Mouse (Mus musculus) liver, adult 2 months (tissue): Measurements from ENCODE around the gene Ppfia1. TPM values are rescaled to one million over a fixed set of nuclear protein-coding genes. Genes with fewer than 3 reads are reported as not detected.

Source experiments
- DNase-seq: peaks from one replicate; pipeline ENCODE4 v3.0.0-alpha.2; 2011; ENCODE audit warnings: low read depth, low spot score; ENCODE audit errors: extremely low read depth
- H3K27ac ChIP-seq: fragments of 200-500 bp; replicated peaks from 2 replicates; pipeline ENCODE4 v1.5.1; 2012; ENCODE audit warnings: low read depth, mild to moderate bottlenecking, control low read depth, inconsistent platforms, low read length; ENCODE audit not compliant: insufficient read depth
- H3K27me3 ChIP-seq: fragments of 200-500 bp; 2 replicates; pipeline ENCODE4 v1.6.1; 2012; ENCODE audit warnings: mild to moderate bottlenecking, moderate library complexity, low read length, inconsistent platforms; ENCODE audit not compliant: control insufficient read depth, insufficient read depth
- H3K36me3 ChIP-seq: fragments of 200-500 bp; 2 replicates; pipeline ENCODE4 v1.6.1; 2012; ENCODE audit warnings: low read length, inconsistent platforms; ENCODE audit not compliant: control insufficient read depth, insufficient read depth
- H3K4me1 ChIP-seq: fragments of 200-500 bp; 2 replicates; pipeline ENCODE4 v1.6.1; 2011; ENCODE audit warnings: low read length; ENCODE audit not compliant: control insufficient read depth, insufficient read depth
- H3K4me3 ChIP-seq: fragments of 200-500 bp; 2 replicates; pipeline ENCODE4 v1.5.1; 2011; ENCODE audit warnings: low read depth, mild to moderate bottlenecking, control low read depth, low read length, moderate library complexity; ENCODE audit not compliant: insufficient read depth
- H3K79me2 ChIP-seq: fragments of 200-500 bp; 2 replicates; pipeline ENCODE4 v1.6.1; 2012; ENCODE audit warnings: inconsistent platforms, mild to moderate bottlenecking, low read length, moderate library complexity; ENCODE audit not compliant: control insufficient read depth, insufficient read depth
- H3K9ac ChIP-seq: fragments of 200-500 bp; 2 replicates; pipeline ENCODE4 v1.6.1; 2012; ENCODE audit warnings: low read depth, mild to moderate bottlenecking, control low read depth, inconsistent platforms, low read length
- CTCF ChIP-seq: fragments of 200-500 bp; IDR thresholded peaks from 2 replicates; pipeline ENCODE4 v1.5.1; 2011; ENCODE audit warnings: low read depth, low read length, control low read depth
- POLR2A ChIP-seq: fragments of 200-500 bp; IDR thresholded peaks from 2 replicates; pipeline ENCODE4 v1.6.1; 2011; ENCODE audit warnings: low read length, control low read depth; ENCODE audit not compliant: insufficient read depth; ENCODE audit errors: extremely low read depth
- WGBS: fragments of 180-500 bp; shearing (Covaris S2); methylation state at CpG from one replicate; pipeline ENCODE4 v1.1.7; 2018; 5-methylcytosine and 5-hydroxymethylcytosine counted together
- polyA plus RNA-seq: library from polyadenylated mRNA; depleted of rRNA; stranded (reverse); fragments of >200 nt; gene quantifications from 2 replicates; pipeline ENCODE4 v1.2.3, GENCODE M21; 2012
- total RNA-seq: library from RNA; depleted of rRNA; stranded (reverse); fragments of >200 nt; gene quantifications from 2 replicates; pipeline ENCODE4 v1.2.3, GENCODE M21; 2014

The Ppfia1 gene
- total and polyA plus RNA-seq, 2 experiments = 14.5 to 22.0 TPM

GRCm38 (mm10) chr7:144531585-144532378 is 21.7 kb downstream of the Ppfia1 start:
- Histone ChIP-seq H3K27ac (no peak overlapping the region), H3K4me3 (no peak overlapping the region), H3K27me3 (no peaks in the 10 kb centered on the region), H3K36me3 (no peaks in the 10 kb centered on the region), H3K9ac (no peak overlapping the region), H3K4me1 (peaks cover 20% of the 10 kb centered on the region), H3K79me2 (peaks cover 60% of the 10 kb centered on the region)
- DNase-seq = no peak
- TF ChIP-seq CTCF = no peak
- TF ChIP-seq POLR2A = no peak
- 55% methylated on average over 7 of the region's 7 CpGs for WGBS

- Histone ChIP-seq H3K4me3 (no peak overlapping the region), H3K36me3 (no peaks in the 10 kb centered on the region), H3K4me1 (peaks cover 20% of the 10 kb centered on the region), H3K27me3 (no peaks in the 10 kb centered on the region), H3K79me2 (peaks cover 48% of the 10 kb centered on the region), H3K9ac (no peak overlapping the region), H3K27ac (no peak overlapping the region)
- no peak for TF ChIP-seq POLR2A
- TF ChIP-seq CTCF = no peak
- WGBS = 85% methylated on average over 3 of the region's 3 CpGs
- no peak for DNase-seq
Observed at GRCm38 (mm10) chr7:144529851-144530250, 23.7 kb downstream of the Ppfia1 start.

GRCm38 (mm10) chr7:144527723-144528221 is 25.8 kb downstream of the Ppfia1 start:
- peak; percentile 86 for DNase-seq
- Histone ChIP-seq H3K79me2 (peaks cover 43% of the 10 kb centered on the region), H3K27ac (peak overlapping the region; percentile 39; the same call in 1 of the 2 replicates), H3K4me3 (no peak overlapping the region), H3K9ac (0 out of 2 replicates have a peak overlapping the region, but pooled peaks have one; percentile 10), H3K27me3 (no peaks in the 10 kb centered on the region), H3K36me3 (no peaks in the 10 kb centered on the region), H3K4me1 (peaks cover 20% of the 10 kb centered on the region)
- TF ChIP-seq POLR2A = no peak
- TF ChIP-seq CTCF = no peak
- WGBS = 0% methylated on average over 1 of the region's 1 CpGs

- no peak for TF ChIP-seq POLR2A
- TF ChIP-seq CTCF = no peak
- H3K79me2 ChIP-seq = peaks cover 38% of the 10 kb centered on the region; the same call in 1 of the 2 replicates
- DNase-seq = no peak
- H3K9ac ChIP-seq = no peak overlapping the region
- no peak overlapping the region for H3K4me3 ChIP-seq
- peaks cover 18% of the 10 kb centered on the region for H3K4me1 ChIP-seq
- no peaks in the 10 kb centered on the region for H3K36me3 ChIP-seq
- no peaks in the 10 kb centered on the region for H3K27me3 ChIP-seq
- no peak overlapping the region for H3K27ac ChIP-seq
- 59% methylated on average over 2 of the region's 2 CpGs for WGBS
Observed at GRCm38 (mm10) chr7:144526649-144527048, 26.9 kb downstream of the Ppfia1 start.

- Histone ChIP-seq H3K4me3 (no peak overlapping the region), H3K9ac (no peak overlapping the region), H3K27ac (no peak overlapping the region), H3K27me3 (no peaks in the 10 kb centered on the region), H3K4me1 (peaks cover 16% of the 10 kb centered on the region), H3K36me3 (peaks cover 7% of the 10 kb centered on the region), H3K79me2 (peaks cover 24% of the 10 kb centered on the region; the same call in 1 of the 2 replicates)
- TF ChIP-seq CTCF = no peak
- TF ChIP-seq POLR2A = no peak
- DNase-seq = no peak
- WGBS = 85% methylated on average over 6 of the region's 6 CpGs
Observed at GRCm38 (mm10) chr7:144524427-144525191, 28.9 kb downstream of the Ppfia1 start.
